Mouse (Mus musculus): ENCODE results near the gene Gimap7. TPM values are rescaled to one million over a fixed set of nuclear protein-coding genes. Genes with fewer than 3 reads are reported as not detected.

Gene Gimap7
- total RNA-seq, 2 experiments from 2014 or later: 0.27 to 1.7 TPM

- no peak for DNase-seq
Measured at GRCm38 (mm10) chr6:48741273-48741672, 22.9 kb downstream of the Gimap7 start.

GRCm38 (mm10) chr6:48741711-48742206 is 23.3 kb downstream of the Gimap7 start:
- DNase-seq: no peak

GRCm38 (mm10) chr6:48742422-48743351 is 24.3 kb downstream of the Gimap7 start:
- no peak for DNase-seq

GRCm38 (mm10) chr6:48745490-48745889 is 27.1 kb downstream of the Gimap7 start:
- no peak for DNase-seq

- DNase-seq: peak; percentile 65 to 85
Measured at GRCm38 (mm10) chr6:48745959-48746889, 27.8 kb downstream of the Gimap7 start, which contains the start of gene Gimap5. Gimap5 (plus strand) TSS chr6:48746197.

GRCm38 (mm10) chr6:48747091-48747966 is 28.9 kb downstream of the Gimap7 start:
- DNase-seq: peak; percentile 28 to 41

- no peak for DNase-seq
Measured at GRCm38 (mm10) chr6:48763567-48764270, 45.3 kb downstream of the Gimap7 start.

- no peak for DNase-seq
Measured at GRCm38 (mm10) chr6:48764496-48764895, 46.1 kb downstream of the Gimap7 start.

- no peak for DNase-seq
Measured at GRCm38 (mm10) chr6:48768178-48768869, 49.9 kb downstream of the Gimap7 start.

GRCm38 (mm10) chr6:48768933-48769332 is 50.5 kb downstream of the Gimap7 start:
- DNase-seq: no peak

GRCm38 (mm10) chr6:48770696-48771095 is 52.3 kb downstream of the Gimap7 start, which contains the start of gene Gimap3:
Gimap3 (minus strand) TSS chr6:48770851.
- DNase-seq: no peak

GRCm38 (mm10) chr6:48772030-48772429 is 53.6 kb downstream of the Gimap7 start:
- DNase-seq: peak; percentile 83 to 91

Other genes with a start within 250 kb of the Gimap7 start
- gene Atp6v0e2, start 181.0 kb upstream of the Gimap7 start, total RNA-seq (2021): 10 to 100 TPM; 19.8 to 21.4 TPM
- gene Lrrc61, start 163.8 kb upstream of the Gimap7 start, total RNA-seq (2021): 10 to 100 TPM; 14.7 to 18.6 TPM
- 10 to 100 TPM; 60.1 to 86.3 TPM for gene Rarres2, start 145.8 kb upstream of the Gimap7 start, total RNA-seq (2021)
- gene Gm45021, start 129.0 kb upstream of the Gimap7 start, total RNA-seq (2021): not detected
- gene Repin1, start 124.7 kb upstream of the Gimap7 start, total RNA-seq (2021): 10 to 100 TPM; 32.3 to 32.9 TPM
- not detected for gene Gm44965, start 124.7 kb upstream of the Gimap7 start, total RNA-seq (2021)
- gene Zfp775, start 116.6 kb upstream of the Gimap7 start, total RNA-seq (2021): 10 to 100 TPM; 11.8 to 12.3 TPM
- under 1 TPM; 0.37 to 0.39 TPM for gene AI854703, start 91.9 kb upstream of the Gimap7 start, total RNA-seq (2021)
- 1 to 10 TPM; 7.1 to 7.5 TPM for gene Gimap8, start 71.4 kb upstream of the Gimap7 start, total RNA-seq (2021)
- 1 to 10 TPM; 4.6 to 4.9 TPM for gene Gimap9, start 42.5 kb upstream of the Gimap7 start, total RNA-seq (2021)
- gene Gimap4, start 34.1 kb upstream of the Gimap7 start, total RNA-seq (2021): 10 to 100 TPM; 19.3 to 32.9 TPM
- gene Gimap6, start 10.4 kb upstream of the Gimap7 start, total RNA-seq (2021): 10 to 100 TPM; 29.6 to 36.9 TPM
- gene Gm28053, start within 50 bp of the Gimap7 start, total RNA-seq (2021): 1 to 10 TPM; 3.8 to 4.0 TPM
- 10 to 100 TPM in 1 of 2 experiments, 1 to 10 TPM in 1; 9.9 to 13.3 TPM for gene Gimap1, start 20.4 kb downstream of the Gimap7 start, total RNA-seq (2021)
- gene Gimap5, start 27.6 kb downstream of the Gimap7 start, total RNA-seq (2021): 1 to 10 TPM; 4.9 to 5.0 TPM
- 1 to 10 TPM in 1 of 2 experiments, under 1 TPM in 1; 0.57 to 6.9 TPM for gene Gimap3, start 52.2 kb downstream of the Gimap7 start, total RNA-seq (2021)
- gene Tmem176a, start 122.3 kb downstream of the Gimap7 start, total RNA-seq (2021): 10 to 100 TPM; 14.7 to 20.6 TPM
- gene Tmem176b, start 122.9 kb downstream of the Gimap7 start, total RNA-seq (2021): 10 to 100 TPM; 39.3 to 54.1 TPM
- gene Aoc1, start 154.3 kb downstream of the Gimap7 start, total RNA-seq (2021): not detected
- gene 1600015I10Rik, start 211.3 kb downstream of the Gimap7 start, total RNA-seq (2021): not detected